Mouse (Mus musculus) erythroblast, embryonic 14.5 days (primary cell): ENCODE data around the gene Apol9b. TPM values are rescaled to one million over a fixed set of nuclear protein-coding genes. Genes with fewer than 3 reads are reported as not detected.

Source experiments
- H3K27me3 ChIP-seq: 2 replicates; pipeline ENCODE4 v1.6.1; 2012; ENCODE audit warnings: inconsistent platforms; ENCODE audit not compliant: control insufficient read depth
- H3K36me3 ChIP-seq: 2 replicates; pipeline ENCODE4 v1.6.1; 2012; ENCODE audit warnings: mild to moderate bottlenecking, inconsistent platforms; ENCODE audit not compliant: control insufficient read depth
- H3K4me1 ChIP-seq: 2 replicates; pipeline ENCODE4 v1.6.1; 2012; ENCODE audit warnings: inconsistent platforms; ENCODE audit not compliant: control insufficient read depth
- H3K4me3 ChIP-seq: replicated peaks from 2 replicates; pipeline ENCODE3; 2012; ENCODE audit warnings: moderate library complexity, mild to moderate bottlenecking, inconsistent platforms
- H3K9me3 ChIP-seq: 2 replicates; pipeline ENCODE4 v1.6.1; 2012; ENCODE audit warnings: low read length, inconsistent platforms, mixed read lengths; ENCODE audit not compliant: control insufficient read depth
- GATA1 ChIP-seq: IDR thresholded peaks from 2 replicates; pipeline ENCODE4 v1.6.1; 2012; ENCODE audit warnings: low read length, inconsistent platforms, mixed read lengths
- TAL1 ChIP-seq: IDR thresholded peaks from 3 replicates; pipeline ENCODE4 v1.6.1; 2012; ENCODE audit warnings: low read length, inconsistent platforms, mixed read lengths
- polyA plus RNA-seq: library from polyadenylated mRNA; stranded (reverse); fragments of >175 nt; gene quantifications from 2 replicates; pipeline ENCODE4 v1.2.3, GENCODE M21; 2012

The Apol9b gene
- polyA plus RNA-seq, 1 experiment = not detected

DNA sequence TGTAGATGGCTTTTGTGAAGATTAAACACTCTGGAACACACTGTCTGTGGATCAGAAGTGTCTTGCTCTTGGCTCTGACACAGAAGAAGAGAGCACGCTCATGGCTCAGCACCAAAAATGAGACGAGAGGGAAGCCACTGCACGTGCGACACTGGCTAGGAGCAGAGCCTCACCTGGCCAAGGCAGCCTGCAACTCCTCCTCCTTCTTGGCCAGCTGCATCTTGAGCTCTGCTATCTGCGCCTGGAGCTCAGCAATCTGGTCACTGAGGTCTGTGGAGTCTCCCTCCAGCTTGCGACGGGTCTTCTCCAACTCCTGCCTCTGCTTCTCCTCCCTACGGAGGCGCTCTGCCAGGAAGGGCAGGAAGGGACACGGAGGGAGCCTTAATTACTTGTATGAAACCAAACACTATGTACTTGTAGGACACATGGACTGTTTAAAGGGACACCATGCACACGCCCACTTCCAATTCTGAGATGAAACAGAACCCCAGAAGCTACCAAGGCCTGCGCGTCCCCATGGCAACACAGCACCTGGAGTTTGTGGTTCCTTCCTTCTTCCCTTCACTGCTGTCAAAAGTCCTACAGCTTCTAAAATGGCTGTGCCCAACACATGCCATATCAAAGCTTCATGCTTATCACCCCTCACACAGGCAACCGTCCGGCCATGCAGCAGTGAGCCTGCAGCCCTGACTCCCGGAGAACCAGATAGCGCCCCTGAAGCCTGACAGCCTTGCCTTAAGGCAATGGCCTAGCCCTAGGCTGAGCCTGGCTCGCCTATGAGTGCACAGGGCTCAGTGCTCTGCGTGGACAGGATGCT lies 44.5 kb downstream of the Apol9b start:
- Histone ChIP-seq H3K4me3 (no peak overlapping the region), H3K27me3 (no peaks in the 10 kb centered on the region), H3K4me1 (peaks cover 41% of the 10 kb centered on the region), H3K36me3 (peaks cover 99% of the 10 kb centered on the region), H3K9me3 (no peaks in the 10 kb centered on the region)
- TF ChIP-seq TAL1 (peak; percentile 83), GATA1 (peak; percentile 43; the same call in 1 of the 2 replicates)

DNA sequence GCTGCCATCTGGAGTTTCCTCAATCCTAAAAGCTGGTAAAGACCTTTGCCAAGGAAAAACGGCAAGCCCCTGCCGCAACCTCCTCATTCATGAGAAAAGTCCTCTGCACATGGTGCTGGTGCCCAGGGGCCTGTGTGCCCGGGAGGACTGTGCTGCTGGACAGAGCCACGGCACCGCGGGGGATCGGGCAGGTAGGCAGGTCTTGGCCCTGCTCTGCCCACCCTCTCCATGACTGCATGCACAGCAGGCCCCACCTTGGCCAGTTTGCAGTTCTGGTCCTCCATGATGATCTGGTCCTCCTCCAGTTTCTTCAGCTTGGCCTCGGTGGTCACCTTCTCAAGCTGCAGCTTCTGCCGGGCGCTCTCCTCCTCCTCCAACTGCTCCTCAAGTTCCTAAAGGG lies 45.5 kb downstream of the Apol9b start:
- Histone ChIP-seq H3K27me3 (no peaks in the 10 kb centered on the region), H3K36me3 (peaks cover 99% of the 10 kb centered on the region), H3K4me1 (peaks cover 41% of the 10 kb centered on the region), H3K4me3 (no peak overlapping the region), H3K9me3 (no peaks in the 10 kb centered on the region)
- TF ChIP-seq TAL1 (no peak), GATA1 (no peak)

DNA sequence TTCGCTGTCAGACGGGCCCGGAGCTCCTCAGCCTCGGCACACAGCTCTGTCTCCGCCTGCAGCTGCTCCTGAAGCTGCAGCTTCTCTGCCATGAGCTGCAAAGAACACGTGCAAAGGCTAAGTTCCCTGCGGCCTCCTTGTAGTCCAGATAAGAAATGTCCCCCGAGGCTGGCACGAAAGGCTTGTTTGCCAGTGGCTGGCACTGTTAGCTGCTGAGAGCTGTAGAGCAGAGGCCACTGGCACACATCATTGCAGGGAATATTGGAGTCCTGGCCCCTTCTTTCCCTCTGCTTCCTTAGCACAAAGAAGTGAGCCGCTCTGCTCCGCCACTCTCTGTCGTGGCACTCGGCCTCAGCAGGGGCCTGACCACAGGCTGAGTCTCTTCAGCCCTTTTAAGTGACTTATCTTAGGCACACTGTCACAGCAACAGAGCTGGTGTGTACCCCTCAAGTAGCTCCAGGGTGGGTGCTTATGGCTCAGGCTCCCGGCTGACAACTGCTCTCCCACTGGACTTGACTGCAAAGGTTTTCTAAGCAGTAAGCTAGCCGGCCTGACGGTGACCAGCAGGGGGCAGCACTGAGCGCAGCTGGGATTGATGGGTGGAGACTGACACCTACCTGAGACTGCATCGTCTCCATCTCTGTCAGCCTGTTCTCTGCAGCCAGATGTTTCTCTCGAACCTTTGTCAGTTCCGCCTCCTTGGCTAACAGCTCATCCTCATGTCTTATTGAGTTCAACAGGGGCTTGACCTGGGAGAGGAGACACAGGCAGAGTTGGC lies 46.5 kb downstream of the Apol9b start:
- TF ChIP-seq TAL1 (no peak), GATA1 (no peak)
- H3K4me1 ChIP-seq = peaks cover 41% of the 10 kb centered on the region

DNA sequence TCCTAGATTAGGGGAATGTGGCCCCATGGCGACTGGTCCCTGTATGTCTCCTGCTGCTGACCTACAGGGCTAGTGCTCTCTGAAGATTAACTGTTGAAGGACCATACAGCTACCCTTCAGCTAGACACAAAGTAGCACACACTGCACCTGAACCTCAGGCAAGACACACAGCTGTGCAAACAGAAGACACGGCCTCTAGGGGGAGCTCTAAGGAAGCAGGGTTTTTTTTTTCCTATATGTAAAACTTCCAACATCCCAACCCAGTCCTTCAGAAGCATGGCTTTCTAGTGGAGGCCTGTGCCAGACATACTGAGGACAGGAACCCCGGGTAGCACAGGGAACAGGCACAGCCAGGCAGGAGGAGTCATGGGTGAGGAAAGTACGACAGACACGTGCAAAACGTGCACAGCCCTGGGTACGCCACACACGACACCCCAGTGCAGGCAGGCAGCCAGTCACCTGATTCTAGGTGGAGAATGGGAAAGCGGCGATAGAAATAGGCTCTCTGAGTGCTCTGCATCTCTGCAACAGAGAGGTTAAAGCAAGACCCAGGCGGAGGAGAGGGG lies 53.7 kb downstream of the Apol9b start:
- Histone ChIP-seq H3K4me3 (no peak overlapping the region), H3K4me1 (no peaks in the 10 kb centered on the region), H3K9me3 (no peaks in the 10 kb centered on the region), H3K27me3 (no peaks in the 10 kb centered on the region), H3K36me3 (peaks cover 100% of the 10 kb centered on the region)
- TF ChIP-seq TAL1 (no peak), GATA1 (no peak)

More for the DNA sequence above, 46.5 kb downstream of the Apol9b start:
- peaks cover 99% of the 10 kb centered on the region for H3K36me3 ChIP-seq
- no peak overlapping the region for H3K4me3 ChIP-seq
- H3K27me3 ChIP-seq = no peaks in the 10 kb centered on the region
- no peaks in the 10 kb centered on the region for H3K9me3 ChIP-seq

DNA sequence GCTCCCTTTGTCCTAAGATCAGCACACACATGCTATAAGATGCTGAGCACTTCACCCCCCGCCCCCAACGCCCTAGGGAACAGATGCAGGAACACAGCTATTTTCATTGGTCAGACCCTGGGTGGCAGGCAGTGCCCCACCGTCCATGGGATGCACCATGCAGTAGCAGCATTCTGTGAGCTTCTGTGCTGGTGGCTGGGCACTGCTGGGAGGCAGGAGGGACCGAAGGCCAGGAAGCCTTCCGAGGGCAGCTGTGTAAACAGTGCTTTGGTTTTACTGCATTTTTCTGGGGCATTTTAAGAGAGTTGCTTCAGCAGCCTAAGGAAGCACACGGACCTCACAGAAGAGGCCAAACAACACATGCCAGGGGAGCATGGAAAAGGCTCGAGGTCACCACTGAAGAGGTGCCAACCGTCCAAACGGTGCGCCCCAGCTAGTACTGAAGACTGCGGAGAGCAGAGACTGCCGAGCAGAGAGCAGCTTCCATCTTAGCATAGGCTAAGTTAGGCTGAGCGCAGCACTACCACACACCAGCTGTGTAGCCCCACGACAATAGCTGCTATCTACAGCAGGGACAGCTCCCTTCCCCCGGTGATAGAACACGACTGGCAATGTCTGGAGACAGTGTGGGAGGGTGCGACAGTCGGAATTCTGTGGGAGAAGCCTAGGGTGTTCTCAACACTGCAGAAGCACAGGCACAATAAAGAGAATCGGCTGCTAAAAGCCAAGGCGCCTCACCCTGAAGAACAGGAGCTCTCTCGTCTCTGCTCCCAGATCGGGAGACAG lies 55.4 kb downstream of the Apol9b start:
- H3K36me3 ChIP-seq = peaks cover 100% of the 10 kb centered on the region

DNA sequence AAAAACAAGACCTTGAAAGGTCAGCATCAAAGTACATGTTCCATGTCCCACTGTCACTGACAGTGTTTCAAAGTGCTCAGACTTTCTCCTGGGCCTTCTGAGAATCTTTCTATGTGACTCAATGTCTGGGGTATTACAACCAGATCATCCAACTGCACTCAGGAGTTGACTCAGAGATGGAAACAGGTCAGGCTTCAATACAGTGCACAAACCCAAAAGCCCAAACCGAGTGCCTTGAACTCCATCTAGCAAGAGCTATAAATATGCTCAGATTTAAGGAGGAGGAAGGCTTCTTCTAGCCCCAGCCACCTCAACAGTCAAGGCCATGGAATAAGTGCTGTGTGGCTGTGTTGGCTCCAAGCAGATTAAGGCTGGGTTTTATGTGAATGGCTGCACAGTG lies 57.0 kb downstream of the Apol9b start:
- H3K4me1 ChIP-seq = no peaks in the 10 kb centered on the region
- H3K36me3 ChIP-seq = peaks cover 100% of the 10 kb centered on the region
- no peak for TF ChIP-seq GATA1
- TF ChIP-seq TAL1 = no peak
- no peak overlapping the region for H3K4me3 ChIP-seq
- H3K27me3 ChIP-seq = no peaks in the 10 kb centered on the region
- no peaks in the 10 kb centered on the region for H3K9me3 ChIP-seq

More for the DNA sequence above, 55.4 kb downstream of the Apol9b start:
- no peak overlapping the region for H3K4me3 ChIP-seq
- H3K4me1 ChIP-seq = no peaks in the 10 kb centered on the region
- H3K27me3 ChIP-seq = no peaks in the 10 kb centered on the region
- H3K9me3 ChIP-seq = no peaks in the 10 kb centered on the region
- TF ChIP-seq GATA1 (no peak), TAL1 (no peak)

Other genes with a start within 250 kb of the Apol9b start
- 0.03 TPM in 1 of 2 replicates, not detected in the other for gene Apol11a, start 220.8 kb upstream of the Apol9b start, polyA plus RNA-seq
- not detected in 2 replicates for gene Apol7c, start 195.7 kb upstream of the Apol9b start, polyA plus RNA-seq
- gene 1700025B11Rik, start 167.1 kb upstream of the Apol9b start, polyA plus RNA-seq = not detected in 2 replicates
- not detected in 2 replicates for gene Apol10b, start 132.9 kb upstream of the Apol9b start, polyA plus RNA-seq
- gene Gm36245, start 129.8 kb upstream of the Apol9b start, polyA plus RNA-seq = not detected in 2 replicates
- gene Apol11b, start 85.8 kb upstream of the Apol9b start, polyA plus RNA-seq = 0.14 and 0.29 TPM in 2 replicates
- gene Apol7e, start 30.2 kb upstream of the Apol9b start, polyA plus RNA-seq = not detected in 2 replicates
- gene Apol8, start 28.0 kb downstream of the Apol9b start, polyA plus RNA-seq = 13.3 and 17.7 TPM in 2 replicates
- gene Myh9, start 113.1 kb downstream of the Apol9b start, polyA plus RNA-seq = 10.4 and 10.9 TPM in 2 replicates
- 41.7 and 44.1 TPM in 2 replicates for gene Txn2, start 200.0 kb downstream of the Apol9b start, polyA plus RNA-seq
- 0.04 and 0.06 TPM in 2 replicates for gene Foxred2, start 227.7 kb downstream of the Apol9b start, polyA plus RNA-seq
- 8.2 and 8.3 TPM in 2 replicates for gene Eif3d, start 241.8 kb downstream of the Apol9b start, polyA plus RNA-seq